Comparison of ENCODE assay signal across 7 mouse cellular contexts in the genomic region with DNA sequence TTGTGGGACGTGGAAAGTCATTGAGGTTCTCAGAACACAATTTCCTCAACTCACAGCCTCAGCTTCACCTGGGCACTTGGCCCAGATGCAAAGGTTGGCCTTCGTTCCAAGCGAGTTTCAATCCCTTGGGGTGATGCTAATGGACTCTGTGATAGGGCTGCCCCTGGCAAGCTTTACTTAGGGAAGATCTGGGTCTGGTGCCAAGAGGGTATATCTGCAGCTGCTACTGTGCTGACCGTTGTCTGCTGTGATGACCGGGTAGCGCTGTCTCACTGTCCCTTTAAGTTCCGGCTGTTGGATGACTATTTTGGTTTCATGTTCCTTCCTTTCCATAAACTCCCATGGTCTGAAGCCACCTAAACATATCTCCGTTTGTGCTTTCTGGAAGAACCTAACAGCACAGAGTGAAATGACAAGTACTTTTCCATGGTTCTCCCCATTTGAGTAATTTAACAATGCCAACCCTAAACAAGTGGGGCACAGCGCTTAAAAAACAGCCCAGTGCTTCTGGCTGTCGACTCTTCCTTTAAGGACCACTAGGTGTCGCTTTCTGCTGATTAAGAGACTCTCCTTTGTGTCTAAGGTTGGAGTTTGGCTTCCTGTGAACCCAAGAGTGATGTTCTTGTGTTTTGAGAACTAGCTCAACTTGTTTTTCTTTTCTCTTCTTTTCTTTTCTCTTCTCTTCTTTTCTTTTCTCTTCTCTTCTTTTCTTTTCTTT. TPM values are rescaled to one million over a fixed set of nuclear protein-coding genes. Genes with fewer than 3 reads are reported as not detected.
DNase-seq lines count a peak whose midpoint lies in the region; ATAC-seq and TF ChIP-seq lines count a peak whose summit lies in the region.

No protein-coding gene starts in this region.

- H3ac ChIP-seq in C2C12 (ENCODE audit: control insufficient read depth, insufficient read length, low read depth), result no peak overlapping the region

- 55% methylated on average over 11 of the region's 11 CpGs for WGBS in kidney, embryonic 14.5 days
- 47% methylated on average over 11 of the region's 11 CpGs for WGBS in liver, postnatal 0 days (ENCODE audit: insufficient replicate concordance)

- no peak overlapping the region for H3K4me2 ChIP-seq in kidney, embryonic 14.5 days (replicated peaks; ENCODE audit: low read depth, low read length)
- H3K4me2 ChIP-seq in liver, postnatal 0 days (ENCODE audit: low read depth, low read length), result no peak overlapping the region

- peak; percentile 70 for DNase-seq in ES-CJ7 (ENCODE audit: low read depth, low spot score)
- DNase-seq in cerebellum, adult 18-20 months, result peak; percentile 51 to 54
- DNase-seq in liver, postnatal 0 days, result peak; percentile 25
- peak; percentile 86 for DNase-seq in retina, embryonic 14.5 days (ENCODE audit: low spot score)

- H3K27me3 ChIP-seq in C2C12 (ENCODE audit: control insufficient read depth, insufficient read depth, insufficient read length), result no peaks in the 10 kb centered on the region
- no peaks in the 10 kb centered on the region for H3K27me3 ChIP-seq in kidney, embryonic 14.5 days (ENCODE audit: control insufficient read depth, insufficient read depth, low read length)
- no peaks in the 10 kb centered on the region for H3K27me3 ChIP-seq in liver, postnatal 0 days (ENCODE audit: insufficient read depth, low read length)

- no peak overlapping the region for H3K27ac ChIP-seq in kidney, embryonic 14.5 days (ENCODE audit: low read depth, low read length)
- H3K27ac ChIP-seq in liver, postnatal 0 days (ENCODE audit: low read depth), result no peak overlapping the region

- H3K9me3 ChIP-seq in kidney, embryonic 14.5 days (ENCODE audit: control insufficient read depth, low read length), result no peaks in the 10 kb centered on the region
- H3K9me3 ChIP-seq in liver, postnatal 0 days (ENCODE audit: low read length), result no peaks in the 10 kb centered on the region

- H3K4me1 ChIP-seq in kidney, embryonic 14.5 days (ENCODE audit: control insufficient read depth, insufficient read depth, low read length), result no peaks in the 10 kb centered on the region
- H3K4me1 ChIP-seq in liver, postnatal 0 days (ENCODE audit: insufficient read depth), result no peaks in the 10 kb centered on the region

- TF ChIP-seq CTCF in C2C12 (IDR thresholded peaks at IDR 0.05; ENCODE audit: control insufficient read depth, insufficient read depth, insufficient read length), result peak; percentile 11
- TF ChIP-seq CTCF in liver, postnatal 0 days (IDR thresholded peaks at IDR 0.05; ENCODE audit: low read depth), result peak; percentile 83

- peak; percentile 99 for ATAC-seq in frontal cortex, adult (ENCODE audit: low TSS enrichment)
- peak; percentile 72; the same call in 1 of the 2 replicates for ATAC-seq in kidney, embryonic 14.5 days (ENCODE audit: low FRiP score, low TSS enrichment)
- ATAC-seq in liver, postnatal 0 days, result no peak; the same call in 1 of the 2 replicates

- H3K9ac ChIP-seq in kidney, embryonic 14.5 days (ENCODE audit: low read depth, low read length), result no peak overlapping the region
- no peak overlapping the region for H3K9ac ChIP-seq in liver, postnatal 0 days (replicated peaks)

- H3K36me3 ChIP-seq in C2C12 (ENCODE audit: control insufficient read depth, insufficient read depth), result no peaks in the 10 kb centered on the region
- H3K36me3 ChIP-seq in kidney, embryonic 14.5 days (ENCODE audit: control insufficient read depth, insufficient read depth, low read length), result no peaks in the 10 kb centered on the region
- no peaks in the 10 kb centered on the region for H3K36me3 ChIP-seq in liver, postnatal 0 days (replicated peaks; ENCODE audit: insufficient read depth, low read length)

- no peak overlapping the region for H3K4me3 ChIP-seq in C2C12 (ENCODE audit: insufficient read depth, poor library complexity, severe bottlenecking)
- H3K4me3 ChIP-seq in kidney, embryonic 14.5 days (ENCODE audit: low read length), result no peak overlapping the region
- H3K4me3 ChIP-seq in liver, postnatal 0 days (ENCODE audit: low read depth, low read length), result no peak overlapping the region

- H3K79me3 ChIP-seq in C2C12 (ENCODE audit: low read depth), result no peaks in the 10 kb centered on the region

- TF ChIP-seq EP300 in liver, postnatal 0 days (IDR thresholded peaks at IDR 0.05; ENCODE audit: low read depth), result no peak

- H3K79me2 ChIP-seq in C2C12 (ENCODE audit: control insufficient read depth, insufficient read depth), result no peaks in the 10 kb centered on the region

TF ChIP-seq in C2C12, 6 proteins besides CTCF, POLR2A, EP300 and RAD21:
- TF ChIP-seq FOSL1 (IDR thresholded peaks at IDR 0.05; ENCODE audit: insufficient read depth, low read length, poor library complexity, severe bottlenecking), result no peak

RNA-seq across cellular contexts. Expression of a gene that starts 48.3 kb away (rescaled TPM):
- 11.5 TPM for polyA plus RNA-seq in C2C12 (2012; fragmentation: generic; extraction: Trizol)
- 32.6 and 33.8 TPM in 2 replicates for polyA plus RNA-seq in kidney, embryonic 14.5 days (2014; fragmentation: Nextera tagmentation; extraction: Ambion mirVana)
- polyA plus RNA-seq in liver, postnatal 0 days (2015; fragmentation: Nextera tagmentation; extraction: Ambion mirVana), result 190 and 195 TPM in 2 replicates

Comparison
In these comparisons a context has a peak if more than half of its experiments do, and no peak if none do; other contexts are left out.
1. DNase-seq: peak in every context shown above with its lines; median percentile 86 in retina, embryonic 14.5 days; 70 in ES-CJ7; 52 in cerebellum, adult 18-20 months; 25 in liver, postnatal 0 days.